Mouse (Mus musculus): Measurements from ENCODE around the gene Rpl26. TPM values are rescaled to one million over a fixed set of nuclear protein-coding genes. Genes with fewer than 3 reads are reported as not detected.
A peak's percentile ranks its signal among the peaks of the same experiment; 100 is the strongest.
"Not testable (repeated sequence)": the region's sequence is repeated elsewhere in the genome, so short reads cannot be mapped to it uniquely, and the experiment has no call there.

Gene Rpl26
- polyA plus RNA-seq, 1 experiment: 1,707 TPM

DNA sequence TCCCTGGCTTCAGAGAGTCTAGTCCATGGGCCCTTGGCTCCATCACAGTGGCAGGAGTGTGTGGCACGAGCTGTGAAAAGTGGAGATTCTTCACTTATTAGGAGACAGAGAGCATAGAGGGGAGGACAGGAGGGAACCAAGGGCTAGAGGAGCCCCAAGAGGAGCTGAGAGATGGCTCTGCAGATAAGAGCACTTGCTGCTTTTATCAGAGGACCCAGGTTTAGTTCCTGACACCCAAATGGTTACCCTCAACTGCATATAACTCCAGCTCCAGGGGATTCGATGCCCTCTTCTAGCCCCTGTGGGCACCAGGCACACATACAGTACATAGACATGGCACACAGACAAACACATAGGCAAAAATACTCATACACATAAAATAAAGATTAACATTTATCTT lies 23.4 kb downstream of the Rpl26 start:
- no peak overlapping the region for H3K27ac ChIP-seq (ENCODE audit: insufficient read depth, low read length)
- no peaks in the 10 kb centered on the region for H3K27me3 ChIP-seq (ENCODE audit: control insufficient read depth, insufficient read depth, low read length)
- WGBS: 86% methylated on average over 2 of the region's 2 CpGs
- TF ChIP-seq POLR2A (IDR thresholded peaks at IDR 0.05; ENCODE audit: borderline replicate concordance, insufficient read depth, low read length) (no peak), CTCF (IDR thresholded peaks at IDR 0.05; ENCODE audit: borderline replicate concordance, insufficient read depth, low read depth, low read length) (no peak)
- H3K4me3 ChIP-seq (replicated peaks; ENCODE audit: insufficient read depth, low read depth, low read length): no peak overlapping the region
- no peaks in the 10 kb centered on the region for H3K4me1 ChIP-seq (ENCODE audit: control insufficient read depth, insufficient read depth, low read length)
- no peak for DNase-seq

DNA sequence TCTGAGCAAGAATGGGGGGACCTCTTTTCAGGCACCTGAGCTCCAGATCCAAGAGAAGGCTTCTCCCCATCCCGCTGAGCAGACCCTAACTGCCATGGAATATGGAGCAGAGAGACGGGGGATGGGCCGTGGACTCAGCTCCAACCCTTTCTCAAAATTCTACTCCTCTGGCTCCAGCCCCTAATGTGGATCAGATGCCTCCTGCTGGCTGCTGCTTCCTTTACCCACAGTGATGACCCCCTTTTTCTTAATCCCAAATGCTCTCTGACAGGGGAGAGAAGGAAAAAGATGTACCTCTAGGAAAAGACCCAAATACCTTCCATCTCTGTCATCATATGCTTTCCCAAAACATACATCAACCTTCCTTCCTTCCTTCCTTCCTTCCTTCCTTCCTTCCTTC lies 25.6 kb downstream of the Rpl26 start, which contains the start of gene Odf4:
TSS of gene Odf4 (minus strand) at position 101 of the 400 bp plus-strand sequence.
- no peaks in the 10 kb centered on the region for H3K27me3 ChIP-seq (ENCODE audit: control insufficient read depth, insufficient read depth, low read length)
- WGBS: 79% methylated on average over 3 of the region's 3 CpGs
- TF ChIP-seq CTCF (IDR thresholded peaks at IDR 0.05; ENCODE audit: borderline replicate concordance, insufficient read depth, low read depth, low read length) (no peak), POLR2A (IDR thresholded peaks at IDR 0.05; ENCODE audit: borderline replicate concordance, insufficient read depth, low read length) (no peak)
- H3K4me1 ChIP-seq (ENCODE audit: control insufficient read depth, insufficient read depth, low read length): no peaks in the 10 kb centered on the region
- DNase-seq: no peak
- H3K4me3 ChIP-seq (replicated peaks; ENCODE audit: insufficient read depth, low read depth, low read length): no peak within 1 kb of the TSS
- no peak within 1 kb of the TSS for H3K27ac ChIP-seq (ENCODE audit: insufficient read depth, low read length)

DNA sequence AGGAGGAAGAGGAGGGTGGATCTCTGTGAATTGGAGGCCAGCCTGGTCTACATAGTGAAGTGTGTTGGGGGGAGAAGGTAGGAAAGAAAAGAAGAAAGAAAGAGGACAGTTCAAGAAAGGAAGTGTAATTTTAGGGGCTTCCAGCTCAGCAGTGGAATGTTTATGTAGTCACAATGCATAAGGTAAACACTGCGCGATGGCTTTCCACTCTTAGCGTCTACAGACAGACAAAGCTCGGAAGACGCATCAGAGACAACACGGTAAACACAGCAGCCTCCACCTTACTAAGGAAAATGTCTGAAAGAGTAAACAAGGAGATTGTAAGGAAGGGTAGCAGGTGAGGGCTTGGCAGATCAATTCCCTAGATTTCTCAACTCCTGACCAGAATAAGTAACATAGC lies 28.6 kb downstream of the Rpl26 start:
- H3K4me1 ChIP-seq (ENCODE audit: control insufficient read depth, insufficient read depth, low read length): no peaks in the 10 kb centered on the region
- H3K27ac ChIP-seq (ENCODE audit: insufficient read depth, low read length): no peak overlapping the region
- H3K27me3 ChIP-seq (ENCODE audit: control insufficient read depth, insufficient read depth, low read length): no peaks in the 10 kb centered on the region
- TF ChIP-seq CTCF (IDR thresholded peaks at IDR 0.05; ENCODE audit: borderline replicate concordance, insufficient read depth, low read depth, low read length) (no peak), POLR2A (IDR thresholded peaks at IDR 0.05; ENCODE audit: borderline replicate concordance, insufficient read depth, low read length) (no peak)
- 88% methylated on average over 6 of the region's 6 CpGs for WGBS
- DNase-seq: no peak
- H3K4me3 ChIP-seq (replicated peaks; ENCODE audit: insufficient read depth, low read depth, low read length): no peak overlapping the region

DNA sequence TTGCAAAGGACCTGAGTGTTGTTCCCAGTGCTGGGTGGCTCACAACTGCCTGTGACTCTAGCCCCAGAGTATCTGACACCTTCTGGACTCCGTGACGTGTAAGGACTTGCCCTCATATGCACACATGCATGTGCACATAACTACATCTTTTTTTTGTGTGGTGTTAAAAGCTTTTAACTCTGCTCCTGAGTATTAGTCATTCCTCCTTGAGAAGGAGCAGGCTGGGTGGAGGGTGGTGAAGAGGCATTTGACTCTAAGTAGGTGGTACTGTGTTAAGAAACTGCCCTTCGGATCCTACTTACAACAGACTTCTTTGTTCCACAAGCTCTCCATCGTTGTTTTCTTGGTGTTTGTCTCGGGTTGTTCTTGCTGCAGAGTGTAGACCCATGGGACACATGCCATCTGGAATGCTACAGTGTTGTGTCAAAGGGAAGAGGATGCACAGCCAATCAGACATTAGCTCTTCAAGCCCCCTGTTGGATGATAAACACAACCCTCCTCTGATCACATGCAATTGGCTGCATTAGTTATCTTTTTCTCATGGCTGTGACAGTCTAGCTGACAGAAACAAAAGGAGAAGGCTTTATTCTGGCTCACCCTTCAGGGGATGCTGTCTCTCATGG lies 32.6 kb downstream of the Rpl26 start:
- DNase-seq: no peak
- Histone ChIP-seq H3K4me1 (ENCODE audit: control insufficient read depth, insufficient read depth, low read length) (no peaks in the 10 kb centered on the region), H3K4me3 (replicated peaks; ENCODE audit: insufficient read depth, low read depth, low read length) (no peak overlapping the region), H3K27me3 (ENCODE audit: control insufficient read depth, insufficient read depth, low read length) (no peaks in the 10 kb centered on the region), H3K27ac (ENCODE audit: insufficient read depth, low read length) (no peak overlapping the region)
- no peak for TF ChIP-seq CTCF (IDR thresholded peaks at IDR 0.05; ENCODE audit: borderline replicate concordance, insufficient read depth, low read depth, low read length)
- TF ChIP-seq POLR2A (IDR thresholded peaks at IDR 0.05; ENCODE audit: borderline replicate concordance, insufficient read depth, low read length): no peak
- 48% methylated on average over 5 of the region's 5 CpGs for whole genome bisulfite sequencing

DNA sequence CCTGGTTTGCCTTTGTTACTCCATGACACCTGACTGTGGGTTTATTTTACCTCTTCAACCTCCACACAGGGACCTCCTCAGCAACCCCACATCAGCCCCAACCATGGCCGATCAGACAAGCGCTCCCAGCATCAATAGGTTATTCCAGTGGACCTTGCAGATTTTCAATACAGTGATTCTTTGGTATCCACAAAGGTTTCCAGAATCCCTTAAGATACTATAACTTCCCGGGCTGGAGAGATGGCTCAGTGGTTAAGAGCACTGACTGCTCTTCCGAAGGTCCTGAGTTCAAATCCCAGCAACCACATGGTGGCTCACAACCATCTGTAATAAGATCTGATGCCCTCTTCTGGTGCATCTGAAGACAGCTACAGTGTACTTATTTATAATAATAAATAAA lies 35.6 kb downstream of the Rpl26 start:
- not testable (repeated sequence) for H3K4me3 ChIP-seq (replicated peaks; ENCODE audit: insufficient read depth, low read depth, low read length); DNase-seq; H3K4me1 ChIP-seq (ENCODE audit: control insufficient read depth, insufficient read depth, low read length); H3K27me3 ChIP-seq (ENCODE audit: control insufficient read depth, insufficient read depth, low read length); H3K27ac ChIP-seq (ENCODE audit: insufficient read depth, low read length)
- WGBS: 87% methylated on average over 4 of the region's 4 CpGs

DNA sequence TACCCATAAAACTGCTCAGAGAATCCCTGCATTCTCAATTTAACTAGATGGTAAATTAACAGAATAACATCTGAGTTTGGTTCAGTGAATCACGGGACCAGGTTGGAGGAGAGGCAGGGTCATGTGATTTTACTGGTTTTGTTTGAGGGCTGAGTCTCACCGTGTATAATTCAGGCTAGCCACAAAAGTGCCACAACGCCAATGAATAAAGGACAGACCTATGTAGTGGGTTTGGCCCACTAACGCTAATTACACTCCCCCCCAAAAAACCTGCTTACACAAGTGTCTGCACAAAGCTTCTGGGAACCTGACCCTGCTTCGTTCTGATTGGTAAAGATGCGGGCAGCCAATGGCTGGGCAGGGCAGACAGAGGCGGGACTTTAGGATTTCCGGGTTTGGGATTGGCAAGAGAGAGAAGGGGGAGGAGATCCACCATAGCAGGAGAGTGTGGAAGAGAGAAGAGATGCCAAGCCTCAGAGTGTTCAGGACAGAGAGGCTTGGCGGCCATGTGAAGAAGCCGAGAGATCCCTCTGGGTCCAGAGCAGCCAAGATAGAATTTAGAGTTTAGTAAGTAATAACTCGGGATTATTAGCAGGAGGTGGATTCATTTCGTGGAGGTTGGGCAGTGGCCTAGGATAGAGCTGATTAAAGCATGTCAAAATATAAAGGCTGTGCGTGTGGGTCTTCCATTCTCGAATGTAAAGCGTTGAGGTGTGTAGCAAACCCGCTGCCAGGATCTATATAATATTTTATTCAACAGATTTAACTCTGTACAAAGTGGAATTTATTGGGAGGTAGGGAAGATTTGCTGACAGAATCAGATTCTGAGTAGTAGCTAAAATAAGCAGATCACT lies 38.3 kb downstream of the Rpl26 start:
- TF ChIP-seq POLR2A (IDR thresholded peaks at IDR 0.05; ENCODE audit: borderline replicate concordance, insufficient read depth, low read length): peak; percentile 93; the same call in 1 of the 2 replicates
- no peak for TF ChIP-seq CTCF (IDR thresholded peaks at IDR 0.05; ENCODE audit: borderline replicate concordance, insufficient read depth, low read depth, low read length)
- peak; percentile 87 to 95 for DNase-seq
- peak overlapping the region; percentile 83 for H3K27ac ChIP-seq (ENCODE audit: insufficient read depth, low read length)
- H3K27me3 ChIP-seq (ENCODE audit: control insufficient read depth, insufficient read depth, low read length): no peaks in the 10 kb centered on the region
- under 1% methylated on average over 16 of the region's 16 CpGs for WGBS
- peak overlapping the region; percentile 63 for H3K4me3 ChIP-seq (replicated peaks; ENCODE audit: insufficient read depth, low read depth, low read length)
- no peaks in the 10 kb centered on the region for H3K4me1 ChIP-seq (ENCODE audit: control insufficient read depth, insufficient read depth, low read length)

DNA sequence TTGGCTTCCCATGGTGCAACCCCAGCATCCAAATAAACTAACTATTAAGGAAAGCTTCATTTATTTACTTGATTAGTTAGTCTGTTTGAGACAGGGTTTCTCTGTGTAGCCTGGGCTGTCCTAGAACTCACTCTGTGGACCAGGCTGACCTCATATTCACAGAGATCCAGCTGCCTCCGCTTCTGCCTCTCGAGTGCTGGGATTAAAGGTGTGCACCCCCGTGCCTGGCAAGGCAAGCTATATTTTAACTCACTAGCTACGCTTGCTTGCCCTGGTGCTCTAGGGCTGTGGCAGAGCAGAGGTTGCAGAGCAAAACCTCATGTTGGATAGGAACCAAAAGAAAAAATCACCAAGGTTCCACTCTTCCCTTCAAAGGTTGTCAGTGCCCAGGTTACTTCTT lies 39.1 kb downstream of the Rpl26 start:
- Histone ChIP-seq H3K4me1 (ENCODE audit: control insufficient read depth, insufficient read depth, low read length) (no peaks in the 10 kb centered on the region), H3K27ac (ENCODE audit: insufficient read depth, low read length) (no peak overlapping the region), H3K27me3 (ENCODE audit: control insufficient read depth, insufficient read depth, low read length) (no peaks in the 10 kb centered on the region), H3K4me3 (replicated peaks; ENCODE audit: insufficient read depth, low read depth, low read length) (peak overlapping the region; percentile 63)
- TF ChIP-seq CTCF (IDR thresholded peaks at IDR 0.05; ENCODE audit: borderline replicate concordance, insufficient read depth, low read depth, low read length) (no peak), POLR2A (IDR thresholded peaks at IDR 0.05; ENCODE audit: borderline replicate concordance, insufficient read depth, low read length) (no peak)
- 20% methylated on average over 4 of the region's 4 CpGs for WGBS
- peak in 1 of 2 experiments; percentile 15 for DNase-seq

DNA sequence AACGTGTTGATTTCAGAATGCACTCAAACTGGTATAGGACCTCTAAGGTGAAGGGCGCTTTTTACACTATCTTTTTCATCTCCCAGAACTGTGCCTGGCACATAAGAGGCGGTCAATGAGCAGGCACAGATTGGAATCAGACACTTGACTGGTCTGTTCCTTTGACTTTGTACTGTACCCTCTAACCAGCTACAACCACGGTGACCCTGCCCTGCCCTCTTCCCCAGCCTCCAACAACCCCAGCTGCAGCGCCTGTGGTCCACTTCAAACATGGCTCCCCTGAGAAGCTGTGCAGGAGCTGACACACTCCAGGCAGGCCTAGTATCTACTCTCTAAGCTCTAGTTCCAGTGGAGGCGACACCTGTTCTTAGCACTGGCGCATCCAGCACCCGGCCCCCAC lies 41.3 kb downstream of the Rpl26 start:
- DNase-seq: no peak
- H3K27me3 ChIP-seq (ENCODE audit: control insufficient read depth, insufficient read depth, low read length): no peaks in the 10 kb centered on the region
- H3K4me3 ChIP-seq (replicated peaks; ENCODE audit: insufficient read depth, low read depth, low read length): no peak overlapping the region
- H3K4me1 ChIP-seq (ENCODE audit: control insufficient read depth, insufficient read depth, low read length): no peaks in the 10 kb centered on the region
- 91% methylated on average over 8 of the region's 8 CpGs for WGBS
- no peak overlapping the region for H3K27ac ChIP-seq (ENCODE audit: insufficient read depth, low read length)
- no peak for TF ChIP-seq CTCF (IDR thresholded peaks at IDR 0.05; ENCODE audit: borderline replicate concordance, insufficient read depth, low read depth, low read length)
